Mouse (Mus musculus) ES-E14 (cell line): ENCODE measurements around the gene Caap1. TPM values are rescaled to one million over a fixed set of nuclear protein-coding genes. Genes with fewer than 3 reads are reported as not detected.

Source experiments
- DNase-seq: peaks from one replicate; pipeline ENCODE4 v3.0.0-alpha.2; 2013; ENCODE audit warnings: low read depth, low spot score
- H3K27ac ChIP-seq: 2 replicates; pipeline ENCODE4 v1.5.1; 2012; ENCODE audit warnings: low read depth, mild to moderate bottlenecking, low read length, moderate library complexity, mixed read lengths; ENCODE audit not compliant: poor library complexity, insufficient read depth, severe bottlenecking
- H3K36me3 ChIP-seq: 2 replicates; pipeline ENCODE4 v1.6.1; 2012; ENCODE audit warnings: mild to moderate bottlenecking, low read length, moderate library complexity, mixed read lengths; ENCODE audit not compliant: control insufficient read depth, poor library complexity, insufficient read depth, severe bottlenecking
- H3K4me1 ChIP-seq, 2 experiments: fragments of 150-350 bp in 1 of 2; sonication (generic) in 1 of 2; 2 replicates each; pipeline ENCODE4 v1.6.1; 2012; ENCODE audit warnings: low read length in 2 of 2, mild to moderate bottlenecking in 1 of 2, mixed read lengths in 1 of 2; ENCODE audit not compliant: control insufficient read depth in 2 of 2, insufficient read depth in 2 of 2, poor library complexity in 1 of 2
- H3K4me3 ChIP-seq, 2 experiments: fragments of 150-350 bp in 1 of 2; sonication (generic) in 1 of 2; 2 replicates each; pipeline ENCODE4 v1.5.1; 2012; ENCODE audit warnings: low read length in 2 of 2, low read depth in 1 of 2, mild to moderate bottlenecking in 1 of 2, mixed read lengths in 1 of 2; ENCODE audit not compliant: insufficient read depth in 1 of 2, poor library complexity in 1 of 2, severe bottlenecking in 1 of 2
- H3K9ac ChIP-seq: 2 replicates; pipeline ENCODE4 v1.6.1; 2012; ENCODE audit warnings: low read depth, mild to moderate bottlenecking, low read length, mixed read lengths; ENCODE audit not compliant: poor library complexity, insufficient read depth, severe bottlenecking
- H3K9me3 ChIP-seq: fragments of 150-350 bp; sonication (generic); 2 replicates; pipeline ENCODE4 v1.6.1; 2012; ENCODE audit warnings: low read depth, mild to moderate bottlenecking, low read length; ENCODE audit not compliant: control insufficient read depth, insufficient read depth
- CHD2 ChIP-seq: IDR thresholded peaks from 2 replicates; pipeline ENCODE4 v1.6.1; 2014; ENCODE audit warnings: mild to moderate bottlenecking, low read depth, low read length, inconsistent platforms
- HCFC1 ChIP-seq: IDR thresholded peaks from 2 replicates; pipeline ENCODE4 v1.6.1; 2012; ENCODE audit warnings: low read length, inconsistent platforms, borderline replicate concordance; ENCODE audit not compliant: insufficient read depth
- MAFK ChIP-seq: IDR thresholded peaks from 2 replicates; pipeline ENCODE4 v1.6.1; 2014; ENCODE audit warnings: mild to moderate bottlenecking, low read depth, low read length, inconsistent platforms; ENCODE audit not compliant: insufficient read depth
- ZC3H11A ChIP-seq: IDR thresholded peaks from 2 replicates; pipeline ENCODE4 v1.6.1; 2012; ENCODE audit warnings: low read depth, mild to moderate bottlenecking, inconsistent platforms, low read length, borderline replicate concordance
- ZNF384 ChIP-seq: IDR thresholded peaks from 2 replicates; pipeline ENCODE4 v1.6.1; 2012; ENCODE audit warnings: low read depth, low read length, inconsistent platforms
- in situ Hi-C, 2 experiments: fragments of 600-800 bp; cut with MboI; formaldehyde crosslinking; loops; one replicate each; pipeline ENCODE4 v1.15.1; 2025; ENCODE audit warnings: low sequenced_read_pairs in 2 of 2, inconsistent platforms in 1 of 2; ENCODE audit not compliant: unreplicated experiment in 2 of 2
- total RNA-seq: library from RNA; depleted of rRNA; stranded (reverse); fragments of 300-350 nt; gene quantifications from 2 replicates; pipeline ENCODE4 v1.2.3, GENCODE M21; 2012

Gene Caap1
- total RNA-seq, 1 experiment: 11.2 TPM

GRCm38 (mm10) chr4:94564297-94564696 lies 7.7 kb upstream of the Caap1 start:
- DNase-seq: no peak
- no peak overlapping the region for H3K4me3 ChIP-seq
- TF ChIP-seq CHD2 (no peak), ZNF384 (no peak), HCFC1 (no peak), MAFK (no peak)
- no peaks in the 10 kb centered on the region for H3K4me1 ChIP-seq
- no peaks in the 10 kb centered on the region; the same call in 1 of the 2 replicates for H3K36me3 ChIP-seq
- H3K9me3 ChIP-seq: no peaks in the 10 kb centered on the region
- H3K9ac ChIP-seq: no peak overlapping the region
- in situ Hi-C loops: no loop called here
- no peak overlapping the region for H3K27ac ChIP-seq

- in situ Hi-C loops: no loop called here
- H3K36me3 ChIP-seq: no peaks in the 10 kb centered on the region; the same call in 1 of the 2 replicates
- H3K9me3 ChIP-seq: no peaks in the 10 kb centered on the region
- H3K27ac ChIP-seq: no peak overlapping the region
- no peaks in the 10 kb centered on the region for H3K4me1 ChIP-seq
- no peak overlapping the region for H3K9ac ChIP-seq
- TF ChIP-seq ZC3H11A: no peak
- no peak for TF ChIP-seq HCFC1
- TF ChIP-seq MAFK: no peak
- no peak for TF ChIP-seq ZNF384
- TF ChIP-seq CHD2: no peak
- DNase-seq: no peak
- no peak overlapping the region for H3K4me3 ChIP-seq
These were observed 5.5 kb upstream of the Caap1 start for GRCm38 (mm10) chr4:94561954-94562648.

GRCm38 (mm10) chr4:94560316-94560715 lies 3.7 kb upstream of the Caap1 start:
- no peak for DNase-seq
- TF ChIP-seq MAFK (no peak), CHD2 (no peak), HCFC1 (no peak), ZC3H11A (no peak), ZNF384 (no peak)

GRCm38 (mm10) chr4:94559266-94559665 lies 2.7 kb upstream of the Caap1 start:
- Histone ChIP-seq H3K9ac (no peak overlapping the region), H3K36me3 (no peaks in the 10 kb centered on the region), H3K4me3 (no peak overlapping the region), H3K9me3 (no peaks in the 10 kb centered on the region), H3K4me1 (peaks cover 0 to 4% of the 10 kb centered on the region in 2 experiments; a peak in 2 of 4 replicates), H3K27ac (no peak overlapping the region)
- DNase-seq: no peak
- TF ChIP-seq HCFC1 (no peak), ZNF384 (no peak), CHD2 (no peak), MAFK (no peak), ZC3H11A (no peak)
- in situ Hi-C loops: no loop called here

More at GRCm38 (mm10) chr4:94560316-94560715, 3.7 kb upstream of the Caap1 start:
- Histone ChIP-seq H3K36me3 (no peaks in the 10 kb centered on the region), H3K9me3 (no peaks in the 10 kb centered on the region), H3K27ac (no peak overlapping the region), H3K9ac (no peak overlapping the region), H3K4me3 (no peak overlapping the region), H3K4me1 (peaks cover 0 to 4% of the 10 kb centered on the region in 2 experiments; a peak in 1 of 4 replicates)
- in situ Hi-C loops: no loop called here
